Mouse (Mus musculus) neural tube, embryonic 11.5 days (tissue): ENCODE data around the gene Nyx. TPM values are rescaled to one million over a fixed set of nuclear protein-coding genes. Genes with fewer than 3 reads are reported as not detected.

ENCODE experiments used
- polyA plus RNA-seq: library from polyadenylated mRNA; unstranded; fragments of >200 nt; fragmentation: Nextera tagmentation; extraction: Ambion mirVana; gene quantifications from 2 replicates; pipeline ENCODE4 v1.2.1, GENCODE M21; 2014

Gene Nyx
- polyA plus RNA-seq, 1 experiment from 2014 or later, result not detected

Other genes with a start within 250 kb of the Nyx start
- 186 and 187 TPM in 2 replicates for gene Ddx3x, start 185.1 kb upstream of the Nyx start, polyA plus RNA-seq
- 1.5 TPM in 2 replicates for gene Gpr34, start 166.0 kb downstream of the Nyx start, polyA plus RNA-seq
- 0.17 and 0.62 TPM in 2 replicates for gene Gpr82, start 195.3 kb downstream of the Nyx start, polyA plus RNA-seq